Mouse (Mus musculus): ENCODE measurements around the gene Polr2b. TPM values are rescaled to one million over a fixed set of nuclear protein-coding genes. Genes with fewer than 3 reads are reported as not detected.

Gene Polr2b
- polyA plus RNA-seq, 2 experiments: 25.7 to 33.6 TPM

DNA sequence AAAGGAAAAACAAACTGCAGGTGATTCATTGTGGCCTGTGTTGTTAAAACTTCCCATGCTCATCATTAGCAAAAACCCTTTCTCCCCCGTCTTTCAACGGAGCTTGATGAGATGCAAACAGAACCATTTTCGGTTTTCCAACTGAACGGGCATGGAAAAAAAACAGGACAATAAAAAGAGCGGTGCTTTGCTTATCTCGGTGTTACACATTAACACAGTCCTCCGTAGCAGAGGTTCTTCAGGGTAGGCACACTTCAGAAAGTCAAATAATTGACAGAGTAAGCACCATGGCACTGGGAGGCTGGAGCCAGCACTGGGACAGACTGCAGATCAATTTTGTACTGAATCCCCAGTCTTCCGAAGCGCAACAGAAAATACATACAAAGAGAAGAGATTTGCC is 74.8 kb downstream of the Polr2b start:
- H3K9me3 ChIP-seq (ENCODE audit: control insufficient read depth, low read length): no peaks in the 10 kb centered on the region
- H3K4me1 ChIP-seq (replicated peaks; ENCODE audit: control insufficient read depth in 2 of 2, insufficient read depth in 2 of 2, low read length in 1 of 2): peaks cover 0 to 21% of the 10 kb centered on the region in 2 experiments; a peak in 2 of 4 replicates
- H3K9ac ChIP-seq (replicated peaks): no peak overlapping the region
- DNase-seq (ENCODE audit: low read depth in 3 of 3, low spot score in 3 of 3): no peak
- WGBS (ENCODE audit: insufficient replicate concordance): 45% methylated on average over 9 of the region's 9 CpGs
- H3K36me3 ChIP-seq (replicated peaks; ENCODE audit: control insufficient read depth, insufficient read depth, low read depth): no peaks in the 10 kb centered on the region
- TF ChIP-seq EP300 (IDR thresholded peaks at IDR 0.05; ENCODE audit: low read depth) (no peak), CTCF (IDR thresholded peaks at IDR 0.05; ENCODE audit: low read depth) (no peak)
- H3K4me3 ChIP-seq (ENCODE audit: insufficient read depth in 1 of 2, low read depth in 2 of 2, low read length in 2 of 2): no peak overlapping the region
- H3K27me3 ChIP-seq (ENCODE audit: control insufficient read depth, insufficient read depth, low read length): no peaks in the 10 kb centered on the region
- no peak overlapping the region for H3K27ac ChIP-seq
- peak overlapping the region; percentile 18; the same call in 1 of the 2 replicates for H3K4me2 ChIP-seq (ENCODE audit: low read depth)
- ATAC-seq (ENCODE audit: insufficient read depth): no peak

DNA sequence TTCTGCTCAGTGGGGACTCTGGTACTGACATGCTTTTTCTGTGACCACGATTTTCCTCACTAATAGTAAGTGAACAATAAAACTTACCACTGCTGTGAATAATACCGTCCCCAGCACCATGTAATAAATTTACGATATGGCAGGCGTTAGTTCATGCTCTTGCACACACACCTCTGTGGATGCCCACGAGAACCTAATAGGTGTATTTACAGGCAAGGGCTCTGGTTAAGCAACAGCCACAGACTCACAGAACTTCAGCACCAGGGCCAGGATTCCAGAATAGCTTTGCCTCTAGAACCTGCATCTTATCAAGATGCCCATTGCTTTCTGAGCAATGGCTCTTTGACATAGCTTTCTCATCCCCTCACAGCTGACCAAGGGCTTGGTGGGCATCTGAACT is 75.3 kb downstream of the Polr2b start:
- Histone ChIP-seq H3K36me3 (replicated peaks; ENCODE audit: control insufficient read depth, insufficient read depth, low read depth) (no peaks in the 10 kb centered on the region), H3K27me3 (ENCODE audit: control insufficient read depth, insufficient read depth, low read length) (no peaks in the 10 kb centered on the region), H3K4me1 (replicated peaks; ENCODE audit: control insufficient read depth in 2 of 2, insufficient read depth in 2 of 2, low read length in 1 of 2) (peaks cover 0 to 21% of the 10 kb centered on the region in 2 experiments; a peak in 2 of 4 replicates), H3K4me3 (ENCODE audit: insufficient read depth in 1 of 2, low read depth in 2 of 2, low read length in 2 of 2) (no peak overlapping the region), H3K9me3 (ENCODE audit: control insufficient read depth, low read length) (no peaks in the 10 kb centered on the region), H3K4me2 (ENCODE audit: low read depth) (no peak overlapping the region), H3K9ac (replicated peaks) (no peak overlapping the region), H3K27ac (no peak overlapping the region)
- no peak for DNase-seq (ENCODE audit: low read depth in 3 of 3, low spot score in 3 of 3)
- WGBS (ENCODE audit: insufficient replicate concordance): 58% methylated on average over 5 of the region's 5 CpGs
- ATAC-seq (ENCODE audit: insufficient read depth): no peak
- no peak for TF ChIP-seq EP300 (IDR thresholded peaks at IDR 0.05; ENCODE audit: low read depth)
- no peak for TF ChIP-seq CTCF (IDR thresholded peaks at IDR 0.05; ENCODE audit: low read depth)

DNA sequence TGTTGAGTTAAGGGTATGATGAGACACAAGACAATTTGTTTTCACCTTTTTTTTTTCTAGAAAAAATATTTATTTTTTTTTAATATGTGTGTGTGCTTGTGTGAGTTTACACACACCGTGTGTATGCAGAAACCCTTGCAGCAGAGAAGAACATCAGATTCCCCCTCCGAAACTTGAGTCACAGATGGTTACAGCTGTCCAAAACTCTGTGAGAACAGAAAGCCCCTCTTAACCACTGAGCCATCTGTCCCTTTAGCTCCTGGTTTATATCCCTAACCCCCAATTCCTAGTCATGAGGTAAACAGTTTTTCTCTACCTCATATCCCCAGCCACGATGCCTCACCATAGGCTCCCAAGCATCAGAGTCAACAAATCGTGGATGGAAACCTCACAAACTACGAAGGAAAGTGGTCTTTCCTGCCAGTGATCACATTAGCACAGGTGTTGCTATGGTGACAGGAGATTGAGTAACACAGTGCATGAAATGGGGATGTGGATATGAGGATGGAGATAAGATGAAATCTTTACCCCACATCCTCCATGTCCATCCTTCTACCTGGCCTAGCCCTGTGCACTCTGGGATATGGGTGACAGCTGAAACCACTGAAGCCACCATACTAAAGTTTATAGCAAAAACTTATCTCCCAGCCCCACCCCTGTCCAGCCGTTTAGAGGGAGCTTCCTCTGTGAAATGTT is 76.1 kb downstream of the Polr2b start:
- 25% methylated on average over 6 of the region's 6 CpGs for WGBS (ENCODE audit: insufficient replicate concordance)
- Histone ChIP-seq H3K9me3 (ENCODE audit: control insufficient read depth, low read length) (no peaks in the 10 kb centered on the region), H3K4me2 (ENCODE audit: low read depth) (no peak overlapping the region), H3K9ac (replicated peaks) (no peak overlapping the region), H3K36me3 (replicated peaks; ENCODE audit: control insufficient read depth, insufficient read depth, low read depth) (no peaks in the 10 kb centered on the region), H3K27ac (no peak overlapping the region), H3K27me3 (ENCODE audit: control insufficient read depth, insufficient read depth, low read length) (no peaks in the 10 kb centered on the region), H3K4me1 (replicated peaks; ENCODE audit: control insufficient read depth in 2 of 2, insufficient read depth in 2 of 2, low read length in 1 of 2) (peaks cover 0 to 21% of the 10 kb centered on the region in 2 experiments; a peak in 2 of 4 replicates), H3K4me3 (ENCODE audit: insufficient read depth in 1 of 2, low read depth in 2 of 2, low read length in 2 of 2) (no peak overlapping the region)
- ATAC-seq (ENCODE audit: insufficient read depth): no peak
- TF ChIP-seq CTCF (IDR thresholded peaks at IDR 0.05; ENCODE audit: low read depth): no peak
- no peak for TF ChIP-seq EP300 (IDR thresholded peaks at IDR 0.05; ENCODE audit: low read depth)
- DNase-seq (ENCODE audit: low read depth in 3 of 3, low spot score in 3 of 3): no peak

DNA sequence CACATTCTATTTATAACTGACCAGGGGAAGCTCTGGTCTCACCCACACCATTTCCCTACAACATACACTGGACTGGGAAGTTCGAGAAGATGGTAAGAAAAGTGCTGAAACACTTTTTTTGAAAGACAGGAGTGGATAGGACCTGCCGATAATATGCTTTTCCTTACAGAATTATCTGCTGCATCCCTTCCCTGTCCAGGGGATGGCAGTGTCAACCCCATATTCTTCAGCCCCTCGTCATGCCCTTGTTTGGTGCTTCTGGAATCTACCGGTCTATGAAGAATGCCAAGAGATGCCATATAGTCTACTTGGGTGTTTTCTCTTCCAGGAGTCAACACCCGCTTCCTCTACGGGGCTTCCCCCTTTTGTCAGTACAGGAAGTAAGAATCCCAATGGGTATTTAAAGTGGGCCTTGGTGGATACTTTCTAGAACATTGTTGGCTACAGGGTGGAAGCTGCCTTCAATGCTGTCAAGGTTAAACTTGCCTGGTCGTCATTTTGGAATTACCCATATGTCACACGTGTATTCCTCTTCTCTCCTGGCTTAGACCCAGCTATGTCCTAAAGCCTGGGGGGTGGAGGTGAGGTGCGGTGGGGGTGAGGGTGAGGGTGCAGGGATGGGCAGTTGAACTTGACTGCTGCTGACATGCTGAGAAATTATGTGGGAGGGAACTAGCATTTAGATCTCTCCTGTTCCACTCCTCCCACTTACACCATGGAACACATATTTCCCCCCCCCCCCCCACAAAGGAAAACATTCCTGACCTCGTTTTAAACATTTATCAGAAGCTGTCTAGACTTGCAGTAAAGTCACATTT is 76.9 kb downstream of the Polr2b start:
- ATAC-seq (ENCODE audit: insufficient read depth): no peak
- 22% methylated on average over 10 of the region's 10 CpGs for WGBS (ENCODE audit: insufficient replicate concordance)

DNA sequence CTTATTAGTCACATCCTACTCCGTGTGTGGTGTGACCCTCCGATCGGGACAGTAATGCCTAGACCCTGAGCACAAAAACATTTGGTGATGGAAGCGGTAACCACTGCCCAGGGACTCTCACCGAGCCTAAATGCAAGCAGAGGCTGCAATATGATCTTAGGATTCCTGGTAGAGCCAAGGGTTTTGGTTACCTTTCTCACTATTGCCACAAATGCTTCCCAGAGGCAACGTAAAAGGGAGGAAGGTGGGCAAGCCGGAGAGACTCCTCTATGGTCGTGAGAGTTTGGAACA is 77.4 kb downstream of the Polr2b start:
- no peak overlapping the region for H3K4me3 ChIP-seq (ENCODE audit: insufficient read depth in 1 of 2, low read depth in 2 of 2, low read length in 2 of 2)
- peaks cover 0 to 21% of the 10 kb centered on the region in 2 experiments; a peak in 2 of 4 replicates for H3K4me1 ChIP-seq (replicated peaks; ENCODE audit: control insufficient read depth in 2 of 2, insufficient read depth in 2 of 2, low read length in 1 of 2)
- H3K4me2 ChIP-seq (ENCODE audit: low read depth): no peak overlapping the region
- H3K27ac ChIP-seq: no peak overlapping the region
- H3K36me3 ChIP-seq (replicated peaks; ENCODE audit: control insufficient read depth, insufficient read depth, low read depth): no peaks in the 10 kb centered on the region
- no peaks in the 10 kb centered on the region for H3K9me3 ChIP-seq (ENCODE audit: control insufficient read depth, low read length)
- H3K27me3 ChIP-seq (ENCODE audit: control insufficient read depth, insufficient read depth, low read length): no peaks in the 10 kb centered on the region
- ATAC-seq (ENCODE audit: insufficient read depth): no peak
- TF ChIP-seq CTCF (IDR thresholded peaks at IDR 0.05; ENCODE audit: low read depth): no peak
- TF ChIP-seq EP300 (IDR thresholded peaks at IDR 0.05; ENCODE audit: low read depth): no peak
- no peak overlapping the region for H3K9ac ChIP-seq (replicated peaks)
- WGBS (ENCODE audit: insufficient replicate concordance): 63% methylated on average over 8 of the region's 8 CpGs
- DNase-seq (ENCODE audit: low read depth in 3 of 3, low spot score in 3 of 3): no peak

More for the DNA sequence above, 76.9 kb downstream of the Polr2b start:
- TF ChIP-seq EP300 (IDR thresholded peaks at IDR 0.05; ENCODE audit: low read depth): no peak
- no peak for TF ChIP-seq CTCF (IDR thresholded peaks at IDR 0.05; ENCODE audit: low read depth)
- no peak for DNase-seq (ENCODE audit: low read depth in 3 of 3, low spot score in 3 of 3)
- Histone ChIP-seq H3K4me3 (ENCODE audit: insufficient read depth in 1 of 2, low read depth in 2 of 2, low read length in 2 of 2) (no peak overlapping the region), H3K27ac (no peak overlapping the region), H3K36me3 (replicated peaks; ENCODE audit: control insufficient read depth, insufficient read depth, low read depth) (no peaks in the 10 kb centered on the region), H3K4me2 (ENCODE audit: low read depth) (no peak overlapping the region), H3K9ac (replicated peaks) (no peak overlapping the region), H3K9me3 (ENCODE audit: control insufficient read depth, low read length) (no peaks in the 10 kb centered on the region), H3K27me3 (ENCODE audit: control insufficient read depth, insufficient read depth, low read length) (no peaks in the 10 kb centered on the region), H3K4me1 (replicated peaks; ENCODE audit: control insufficient read depth in 2 of 2, insufficient read depth in 2 of 2, low read length in 1 of 2) (peaks cover 0 to 21% of the 10 kb centered on the region in 2 experiments; a peak in 2 of 4 replicates)
